Mouse (Mus musculus) stomach, postnatal 0 days (tissue): Measurements from ENCODE around the gene Morc3.

Source experiments
- CTCF ChIP-seq: IDR thresholded peaks from 2 replicates; pipeline ENCODE4 v1.5.1; 2016; ENCODE audit warnings: antibody characterized with exemption, low read depth, mild to moderate bottlenecking, moderate library complexity
- EP300 ChIP-seq: optimal IDR thresholded peaks from 2 replicates; pipeline ENCODE3; 2016; ENCODE audit warnings: antibody characterized with exemption

DNA sequence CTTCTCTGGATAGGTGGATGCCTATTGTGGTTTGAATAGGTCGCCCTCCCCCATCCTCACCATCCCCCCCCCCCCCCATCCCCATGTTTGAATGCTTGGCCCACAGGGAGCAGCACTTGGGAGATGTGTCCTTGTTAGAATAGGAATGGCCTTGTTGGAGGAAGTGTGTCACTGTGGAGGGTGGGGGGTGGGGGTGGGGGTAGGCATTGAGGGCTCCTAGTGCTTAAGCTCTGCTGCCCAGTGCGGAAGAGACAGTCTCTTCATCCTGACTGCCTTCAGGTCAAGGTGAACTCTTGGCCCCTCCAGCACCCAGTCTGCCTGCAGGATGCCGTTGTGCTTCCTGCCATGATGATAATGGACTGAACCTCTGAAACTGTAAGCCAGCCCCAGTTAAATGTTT is 10.2 kb upstream of the Morc3 start:
- TF ChIP-seq CTCF (no peak), EP300 (no peak)
